Mouse (Mus musculus) hindbrain, postnatal 0 days (tissue): ENCODE measurements around the gene Nfe2l1. TPM values are rescaled to one million over a fixed set of nuclear protein-coding genes. Genes with fewer than 3 reads are reported as not detected.

ENCODE experiments used
- ATAC-seq: fragments of 200-750 bp; cut with Nextera tagmentation; 2 replicates; pipeline ENCODE4 v1.8.0; 2017; ENCODE audit warnings: mild to moderate bottlenecking, moderate TSS enrichment, moderate library complexity
- DNase-seq: peaks from one replicate; pipeline ENCODE4 v3.0.0-alpha.2; 2015; ENCODE audit warnings: low spot score
- H3K27ac ChIP-seq: fragments of 300-500 bp; sonication (generic); 2 replicates; pipeline ENCODE4 v1.5.1; 2014; ENCODE audit warnings: mild to moderate bottlenecking
- H3K27me3 ChIP-seq: fragments of 300-500 bp; sonication (generic); 2 replicates; pipeline ENCODE4 v1.6.1; 2014; ENCODE audit warnings: low read length, mixed read lengths; ENCODE audit not compliant: insufficient read depth
- H3K36me3 ChIP-seq: fragments of 300-500 bp; sonication (generic); 2 replicates; pipeline ENCODE4 v1.6.1; 2014; ENCODE audit warnings: low read length, mixed read lengths; ENCODE audit not compliant: insufficient read depth
- H3K4me1 ChIP-seq: fragments of 300-500 bp; sonication (generic); 2 replicates; pipeline ENCODE4 v1.6.1; 2014; ENCODE audit warnings: antibody characterized with exemption, low read length, mixed read lengths; ENCODE audit not compliant: insufficient read depth
- H3K4me2 ChIP-seq: fragments of 300-500 bp; sonication (generic); 2 replicates; pipeline ENCODE4 v1.6.1; 2014; ENCODE audit warnings: low read depth, mild to moderate bottlenecking, low read length, moderate library complexity, mixed read lengths
- H3K4me3 ChIP-seq: fragments of 300-500 bp; sonication (generic); 2 replicates; pipeline ENCODE4 v1.5.1; 2014; ENCODE audit warnings: low read length
- H3K9ac ChIP-seq: fragments of 300-500 bp; sonication (generic); replicated peaks from 2 replicates; pipeline ENCODE4 v1.6.1; 2014; ENCODE audit warnings: mild to moderate bottlenecking, low read length, moderate library complexity, mixed read lengths
- H3K9me3 ChIP-seq: fragments of 300-500 bp; sonication (generic); 2 replicates; pipeline ENCODE4 v1.6.1; 2016; ENCODE audit warnings: low read length, mixed read lengths
- CTCF ChIP-seq: IDR thresholded peaks from 2 replicates; pipeline ENCODE4 v1.5.1; 2016; ENCODE audit warnings: antibody characterized with exemption, control low read depth, low read depth
- WGBS: fragments of 180-500 bp; shearing (Covaris S2); extraction: QIAGEN DNeasy Blood & Tissue Kit; methylation state at CpG from one replicate; pipeline ENCODE4 v1.1.7; 2014; 5-methylcytosine and 5-hydroxymethylcytosine counted together
- polyA plus RNA-seq: library from polyadenylated mRNA; unstranded; fragments of >200 nt; fragmentation: Nextera tagmentation; extraction: Ambion mirVana; gene quantifications from 2 replicates; pipeline ENCODE4 v1.2.1, GENCODE M21; 2015
- total RNA-seq: library from RNA; depleted of rRNA; stranded (reverse); fragments of >200 nt; gene quantifications from 2 replicates; pipeline ENCODE4 v1.2.3, GENCODE M21; 2014

Nfe2l1 gene
- total and polyA plus RNA-seq, 2 experiments from 2014 or later: 67.2 to 91.4 TPM

GRCm38 (mm10) chr11:96827917-96828316, 1.9 kb downstream of the Nfe2l1 start:
- Histone ChIP-seq H3K4me1 (peaks cover 46% of the 10 kb centered on the region), H3K27ac (no peak overlapping the region), H3K4me3 (no peak overlapping the region), H3K9ac (no peak overlapping the region), H3K9me3 (no peaks in the 10 kb centered on the region), H3K27me3 (no peaks in the 10 kb centered on the region), H3K36me3 (no peaks in the 10 kb centered on the region), H3K4me2 (peak overlapping the region; percentile 82)
- no peak for DNase-seq
- ATAC-seq: no peak
- WGBS: 64% methylated on average over 9 of the region's 9 CpGs
- TF ChIP-seq CTCF: no peak

- Histone ChIP-seq H3K4me1 (peaks cover 46% of the 10 kb centered on the region), H3K9ac (0 out of 2 replicates have a peak overlapping the region, but pooled peaks have one; percentile 24), H3K27ac (peak overlapping the region; percentile 41; the same call in 1 of the 2 replicates), H3K9me3 (no peaks in the 10 kb centered on the region), H3K27me3 (no peaks in the 10 kb centered on the region), H3K4me3 (0 out of 2 replicates have a peak overlapping the region, but pooled peaks have one; percentile 6), H3K36me3 (no peaks in the 10 kb centered on the region), H3K4me2 (peak overlapping the region; percentile 82)
- 52% methylated on average over 12 of the region's 12 CpGs for WGBS
- TF ChIP-seq CTCF: no peak
- DNase-seq (no peak), ATAC-seq (no peak)
Measured at GRCm38 (mm10) chr11:96827062-96827581, 2.6 kb downstream of the Nfe2l1 start.

GRCm38 (mm10) chr11:96826481-96826880, 3.3 kb downstream of the Nfe2l1 start:
- no peaks in the 10 kb centered on the region for H3K9me3 ChIP-seq
- H3K4me3 ChIP-seq: 0 out of 2 replicates have a peak overlapping the region, but pooled peaks have one; percentile 2
- peaks cover 3% of the 10 kb centered on the region; the same call in 1 of the 2 replicates for H3K36me3 ChIP-seq
- H3K9ac ChIP-seq: peak overlapping the region; percentile 24; the same call in 1 of the 2 replicates
- peak overlapping the region; percentile 41; the same call in 1 of the 2 replicates for H3K27ac ChIP-seq
- H3K4me2 ChIP-seq: peak overlapping the region; percentile 82
- TF ChIP-seq CTCF: no peak
- DNase-seq (no peak), ATAC-seq (no peak)
- no peaks in the 10 kb centered on the region for H3K27me3 ChIP-seq
- WGBS: 89% methylated on average over 2 of the region's 2 CpGs
- peaks cover 46% of the 10 kb centered on the region for H3K4me1 ChIP-seq

- Histone ChIP-seq H3K4me3 (peak overlapping the region; percentile 50; the same call in 1 of the 2 replicates), H3K4me1 (peaks cover 46% of the 10 kb centered on the region), H3K4me2 (peak overlapping the region; percentile 82), H3K27ac (peak overlapping the region; percentile 84), H3K27me3 (no peaks in the 10 kb centered on the region), H3K36me3 (peaks cover 19% of the 10 kb centered on the region), H3K9me3 (no peaks in the 10 kb centered on the region), H3K9ac (peak overlapping the region; percentile 63)
- ATAC-seq: no peak
- TF ChIP-seq CTCF: no peak
- DNase-seq: peak; percentile 68
- 24% methylated on average over 7 of the region's 7 CpGs for WGBS
Measured at GRCm38 (mm10) chr11:96824783-96825495, 4.8 kb downstream of the Nfe2l1 start.

GRCm38 (mm10) chr11:96823880-96824782, 5.6 kb downstream of the Nfe2l1 start:
- no peaks in the 10 kb centered on the region for H3K9me3 ChIP-seq
- peaks cover 27% of the 10 kb centered on the region for H3K36me3 ChIP-seq
- no peak for TF ChIP-seq CTCF
- no peaks in the 10 kb centered on the region for H3K27me3 ChIP-seq
- H3K4me2 ChIP-seq: peak overlapping the region; percentile 82
- H3K4me1 ChIP-seq: peaks cover 46% of the 10 kb centered on the region
- 2% methylated on average over 22 of the region's 26 CpGs for WGBS
- H3K9ac ChIP-seq: peak overlapping the region; percentile 63
- DNase-seq: peak; percentile 95
- H3K27ac ChIP-seq: peak overlapping the region; percentile 84
- H3K4me3 ChIP-seq: peak overlapping the region; percentile 50
- ATAC-seq: peak; percentile 94

- Histone ChIP-seq H3K9ac (peak overlapping the region; percentile 63), H3K36me3 (peaks cover 32% of the 10 kb centered on the region), H3K4me2 (peak overlapping the region; percentile 82), H3K27ac (peak overlapping the region; percentile 84), H3K4me3 (peak overlapping the region; percentile 50), H3K27me3 (no peaks in the 10 kb centered on the region), H3K4me1 (peaks cover 41% of the 10 kb centered on the region), H3K9me3 (no peaks in the 10 kb centered on the region)
- no peak for TF ChIP-seq CTCF
- ATAC-seq: peak; percentile 7; the same call in 1 of the 2 replicates
- DNase-seq: peak; percentile 3
- WGBS: 7% methylated on average over 13 of the region's 13 CpGs
Measured at GRCm38 (mm10) chr11:96823471-96823837, 6.3 kb downstream of the Nfe2l1 start.
